ENCODE assay signal across 9 mouse cellular contexts in genomic region chr5:33822456-33822855, GRCm38 (mm10). TPM values are rescaled to one million over a fixed set of nuclear protein-coding genes. Genes with fewer than 3 reads are reported as not detected.
A peak's percentile ranks its signal among the peaks of the same experiment; 100 is the strongest.
DNase-seq lines count a peak whose midpoint lies in the region; ATAC-seq and TF ChIP-seq lines count a peak whose summit lies in the region.
"Had no signal": no experiment of that assay in that cellular context is flagged by ENCODE, and none has a peak within 500 bp of the region (broad histone marks: within the 10 kb centered on the region; RNA-seq: fewer than 3 reads in every experiment).

No protein-coding gene starts in this region.

- H3K27ac ChIP-seq in heart, embryonic 10.5 days: no peak overlapping the region
- H3K27ac ChIP-seq in bone marrow macrophage, adult 2 months (ENCODE audit: insufficient read depth, low read depth, low read length): 0 out of 2 replicates have a peak overlapping the region, but pooled peaks have one; percentile 27
- H3K27ac ChIP-seq in hindbrain, embryonic 16.5 days (ENCODE audit: low read depth, low read length): no peak overlapping the region
- no peak overlapping the region for H3K27ac ChIP-seq in midbrain, embryonic 13.5 days

- peak overlapping the region; percentile 91 for H3K4me2 ChIP-seq in hindbrain, embryonic 16.5 days (ENCODE audit: low read length)
- peak overlapping the region; percentile 87 for H3K4me2 ChIP-seq in midbrain, embryonic 13.5 days (replicated peaks)

- H3K27me3 ChIP-seq in heart, embryonic 10.5 days (ENCODE audit: insufficient read depth, poor library complexity, severe bottlenecking): no peaks in the 10 kb centered on the region
- H3K27me3 ChIP-seq in hindbrain, embryonic 16.5 days (replicated peaks; ENCODE audit: control insufficient read depth, insufficient read depth, low read length): no peaks in the 10 kb centered on the region
- H3K27me3 ChIP-seq in midbrain, embryonic 13.5 days: no peaks in the 10 kb centered on the region

- H3K4me1 ChIP-seq in heart, embryonic 10.5 days: peaks cover 37% of the 10 kb centered on the region
- peaks cover 16% of the 10 kb centered on the region for H3K4me1 ChIP-seq in bone marrow macrophage, adult 2 months (ENCODE audit: control insufficient read depth, insufficient read depth, low read length)
- H3K4me1 ChIP-seq in hindbrain, embryonic 16.5 days (ENCODE audit: control insufficient read depth, insufficient read depth, low read depth, low read length): peaks cover 43% of the 10 kb centered on the region
- H3K4me1 ChIP-seq in midbrain, embryonic 13.5 days (replicated peaks): peaks cover 70% of the 10 kb centered on the region

- TF ChIP-seq POLR2A in bone marrow macrophage, adult 2 months (IDR thresholded peaks at IDR 0.05; ENCODE audit: borderline replicate concordance, low read depth, low read length): no peak

- no peaks in the 10 kb centered on the region for H3K9me3 ChIP-seq in heart, embryonic 10.5 days
- no peaks in the 10 kb centered on the region for H3K9me3 ChIP-seq in hindbrain, embryonic 16.5 days (ENCODE audit: control insufficient read depth, low read length)
- no peaks in the 10 kb centered on the region for H3K9me3 ChIP-seq in midbrain, embryonic 13.5 days

- H3K9ac ChIP-seq in hindbrain, embryonic 16.5 days (ENCODE audit: low read depth, low read length): no peak overlapping the region
- H3K9ac ChIP-seq in midbrain, embryonic 13.5 days (replicated peaks): peak overlapping the region; percentile 100

- no peak for ATAC-seq in hindbrain, embryonic 16.5 days
- ATAC-seq in midbrain, embryonic 13.5 days: no peak
- ATAC-seq: inflammation-experienced regulatory T-cells, adult 6 months had no signal

- 51% methylated on average over 3 of the region's 3 CpGs for WGBS in heart, embryonic 10.5 days
- 23% methylated on average over 3 of the region's 3 CpGs for WGBS in hindbrain, embryonic 16.5 days
- 23% methylated on average over 3 of the region's 3 CpGs for WGBS in midbrain, embryonic 13.5 days

- peak overlapping the region; percentile 100 for H3K4me3 ChIP-seq in heart, embryonic 10.5 days
- no peak overlapping the region for H3K4me3 ChIP-seq in bone marrow macrophage, adult 2 months (ENCODE audit: insufficient read depth, low read length)
- H3K4me3 ChIP-seq in hindbrain, embryonic 16.5 days (ENCODE audit: low read length): peak overlapping the region; percentile 99
- peak overlapping the region; percentile 98 for H3K4me3 ChIP-seq in midbrain, embryonic 13.5 days (replicated peaks)

- DNase-seq in heart, embryonic 10.5 days (ENCODE audit: low spot score): no peak
- DNase-seq in heart, adult 18-20 months: no peak
- DNase-seq in gastrocnemius, adult 18-20 months (ENCODE audit: low spot score): no peak
- no peak for DNase-seq in c-Kit-positive CD71-positive TER-119-positive erythroid progenitor cells, embryonic 14.5 days (ENCODE audit: low spot score)
- no peak for DNase-seq in lung, postnatal 14 days

- TF ChIP-seq CTCF in bone marrow macrophage, adult 2 months (IDR thresholded peaks at IDR 0.05; ENCODE audit: low read depth, low read length): no peak

- H3K36me3 ChIP-seq in heart, embryonic 10.5 days: peaks cover 8% of the 10 kb centered on the region
- no peaks in the 10 kb centered on the region for H3K36me3 ChIP-seq in hindbrain, embryonic 16.5 days (ENCODE audit: control insufficient read depth, insufficient read depth, low read length)
- no peaks in the 10 kb centered on the region for H3K36me3 ChIP-seq in midbrain, embryonic 13.5 days

RNA-seq across cellular contexts. Expression of gene Nsd2, which starts 1.9 kb away (rescaled TPM):
- 45.7 and 48.7 TPM in 2 replicates for polyA plus RNA-seq in heart, embryonic 10.5 days (2016; fragmentation: Nextera tagmentation; extraction: Ambion mirVana)
- total RNA-seq in heart, adult 18-20 months (2021): 10 to 100 TPM; 22.2 to 22.8 TPM
- polyA plus RNA-seq in bone marrow macrophage, adult 2 months (2012; ENCODE audit: insufficient read depth, insufficient read length, missing spikeins): 34.5 and 41.1 TPM in 2 replicates
- polyA plus RNA-seq in hindbrain, embryonic 16.5 days (2015; fragmentation: Nextera tagmentation; extraction: Ambion mirVana): 52.9 and 68.7 TPM in 2 replicates
- 83.3 and 87.2 TPM in 2 replicates for polyA plus RNA-seq in midbrain, embryonic 13.5 days (2015; fragmentation: Nextera tagmentation; extraction: Ambion mirVana)
- 10 to 100 TPM in 1 of 2 experiments, 1 to 10 TPM in 1; 8.4 to 11.2 TPM for total RNA-seq in gastrocnemius, adult 18-20 months (2021)

RNA-seq across cellular contexts. Expression of gene Letm1, which starts 39.8 kb away (rescaled TPM):
- polyA plus RNA-seq in heart, embryonic 10.5 days (2016; fragmentation: Nextera tagmentation; extraction: Ambion mirVana): 53.2 and 56.3 TPM in 2 replicates
- 100 to 1,000 TPM; 141 to 143 TPM for total RNA-seq in heart, adult 18-20 months (2021)
- polyA plus RNA-seq in bone marrow macrophage, adult 2 months (2012; ENCODE audit: insufficient read depth, insufficient read length, missing spikeins): 23.4 and 26.9 TPM in 2 replicates
- 68.7 and 75.6 TPM in 2 replicates for polyA plus RNA-seq in hindbrain, embryonic 16.5 days (2015; fragmentation: Nextera tagmentation; extraction: Ambion mirVana)
- 52.3 and 58.7 TPM in 2 replicates for polyA plus RNA-seq in midbrain, embryonic 13.5 days (2015; fragmentation: Nextera tagmentation; extraction: Ambion mirVana)
- total RNA-seq in gastrocnemius, adult 18-20 months (2021): 10 to 100 TPM; 71.4 to 74.5 TPM
